ENCODE assay signal across 8 mouse cellular contexts in genomic region chr5:36829913-36830879, GRCm38 (mm10). TPM values are rescaled to one million over a fixed set of nuclear protein-coding genes. Genes with fewer than 3 reads are reported as not detected.
DNase-seq lines count a peak whose midpoint lies in the region; ATAC-seq lines count a peak whose summit lies in the region.

Gene Man2b2 (minus strand): TSS chr5:36830653.

- peaks cover 12% of the 10 kb centered on the region for H3K36me3 ChIP-seq in hindbrain, embryonic 13.5 days

- H3K4me2 ChIP-seq in hindbrain, embryonic 13.5 days, result peak within 1 kb of the TSS; percentile 63

- peak; percentile 89 for DNase-seq in Muller cell, postnatal 12 days (ENCODE audit: inconsistent ontology term)
- DNase-seq in cerebellum, postnatal 10 days, result peak; percentile 96 to 99
- DNase-seq in frontal cortex, postnatal 14 days (ENCODE audit: low spot score in 2 of 2), result peak; percentile 76 to 82
- peak; percentile 89 to 98 for DNase-seq in layer of hippocampus, postnatal 25 days (ENCODE audit: extremely low spot score in 1 of 2, low spot score in 1 of 2)
- peak; percentile 93 for DNase-seq in lung, postnatal 25 days (ENCODE audit: low spot score)
- DNase-seq in retina, embryonic 14.5 days (ENCODE audit: low spot score), result peak; percentile 98
- DNase-seq in thymus, postnatal 4 days, result peak; percentile 97

- H3K9me3 ChIP-seq in hindbrain, embryonic 13.5 days, result no peaks in the 10 kb centered on the region

- H3K4me1 ChIP-seq in hindbrain, embryonic 13.5 days (replicated peaks), result peaks cover 12% of the 10 kb centered on the region

- peak within 1 kb of the TSS; percentile 70 for H3K9ac ChIP-seq in hindbrain, embryonic 13.5 days

- no peak within 1 kb of the TSS for H3K27ac ChIP-seq in hindbrain, embryonic 13.5 days

- H3K4me3 ChIP-seq in hindbrain, embryonic 13.5 days, result peak within 1 kb of the TSS; percentile 47

- peak; percentile 70 for ATAC-seq in hindbrain, embryonic 13.5 days (ENCODE audit: low FRiP score)

- 4% methylated on average over 46 of the region's 46 CpGs for WGBS in hindbrain, embryonic 13.5 days

- 0 out of 2 replicates have a peak, but pooled peaks cover 6% of the 10 kb centered on the region for H3K27me3 ChIP-seq in hindbrain, embryonic 13.5 days

RNA-seq across cellular contexts. Expression of gene Man2b2, which starts in this region (rescaled TPM):
- polyA plus RNA-seq in hindbrain, embryonic 13.5 days (2015; fragmentation: Nextera tagmentation; extraction: Ambion mirVana), result 12.1 and 12.3 TPM in 2 replicates
- total RNA-seq in layer of hippocampus, postnatal 25 days (2021), result 10 to 100 TPM; 27.8 to 28.2 TPM
